Mouse (Mus musculus): ENCODE results near the gene Parp3.

- TF ChIP-seq CTCF (IDR thresholded peaks at IDR 0.05; ENCODE audit: low read depth, low read length): no peak
- TF ChIP-seq GATA1 (IDR thresholded peaks at IDR 0.05; ENCODE audit: borderline replicate concordance, low read length): no peak
Observed at GRCm38 (mm10) chr9:106447348-106447747, 29.4 kb downstream of the Parp3 start, which contains the start of the genes Abhd14b and Abhd14a.

All from G1E (cell line).